Mouse (Mus musculus): ENCODE data around the gene Srf.

DNA sequence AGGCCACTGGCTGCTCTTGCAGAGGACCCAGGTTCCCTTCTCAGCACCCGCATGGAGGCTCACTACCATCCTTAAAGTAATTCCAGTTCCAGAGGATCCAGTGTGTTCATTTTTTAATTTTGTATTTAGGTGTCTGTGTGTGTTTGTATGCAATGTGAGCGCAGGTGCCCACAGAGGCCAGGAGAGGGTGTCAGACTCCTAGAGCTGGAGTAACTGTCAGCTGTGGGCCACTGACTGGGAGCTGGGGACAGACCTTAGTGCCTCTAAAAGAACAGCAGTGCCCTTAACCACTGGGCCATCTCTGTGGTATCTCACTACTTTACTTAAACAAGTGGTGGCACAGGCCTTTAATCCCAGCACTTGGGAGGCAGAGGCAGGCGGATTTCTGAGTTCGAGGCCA lies 47.3 kb upstream of the Srf start:
- TF ChIP-seq CTCF (IDR thresholded peaks at IDR 0.05; ENCODE audit: low read depth, low read length) (no peak), POLR2A (IDR thresholded peaks at IDR 0.05; ENCODE audit: extremely low read depth, insufficient read depth, low read length) (no peak)
